Mouse (Mus musculus) forebrain, embryonic 16.5 days (tissue): ENCODE measurements around the gene Nr5a1. TPM values are rescaled to one million over a fixed set of nuclear protein-coding genes. Genes with fewer than 3 reads are reported as not detected.

Experiments
- ATAC-seq: fragments of 200-750 bp; cut with Nextera tagmentation; 2 replicates; pipeline ENCODE4 v1.8.0; 2017; ENCODE audit warnings: mild to moderate bottlenecking, moderate library complexity
- H3K27ac ChIP-seq: fragments of 300-500 bp; sonication (generic); 2 replicates; pipeline ENCODE4 v1.5.1; 2014; ENCODE audit warnings: low read length, control low read depth
- H3K27me3 ChIP-seq: fragments of 300-500 bp; sonication (generic); replicated peaks from 2 replicates; pipeline ENCODE4 v1.6.1; 2014; ENCODE audit warnings: low read length; ENCODE audit not compliant: control insufficient read depth, insufficient read depth
- H3K36me3 ChIP-seq: fragments of 300-500 bp; sonication (generic); 2 replicates; pipeline ENCODE4 v1.6.1; 2014; ENCODE audit not compliant: control insufficient read depth, insufficient read depth
- H3K4me1 ChIP-seq: fragments of 300-500 bp; sonication (generic); replicated peaks from 2 replicates; pipeline ENCODE4 v1.6.1; 2014; ENCODE audit warnings: low read length; ENCODE audit not compliant: control insufficient read depth, insufficient read depth
- H3K4me2 ChIP-seq: fragments of 300-500 bp; sonication (generic); 2 replicates; pipeline ENCODE4 v1.6.1; 2014; ENCODE audit warnings: mild to moderate bottlenecking, low read length, control low read depth
- H3K4me3 ChIP-seq: fragments of 300-500 bp; sonication (generic); replicated peaks from 2 replicates; pipeline ENCODE4 v1.5.1; 2014; ENCODE audit warnings: mild to moderate bottlenecking, low read length, control low read depth
- H3K9ac ChIP-seq: fragments of 300-500 bp; sonication (generic); replicated peaks from 2 replicates; pipeline ENCODE4 v1.6.1; 2014; ENCODE audit warnings: low read depth, low read length, control low read depth
- H3K9me3 ChIP-seq: fragments of 300-500 bp; sonication (generic); 2 replicates; pipeline ENCODE4 v1.6.1; 2016; ENCODE audit warnings: low read length; ENCODE audit not compliant: control insufficient read depth
- WGBS: fragments of 180-500 bp; shearing (Covaris S2); extraction: QIAGEN DNeasy Blood & Tissue Kit; methylation state at CpG from one replicate; pipeline ENCODE4 v1.1.7; 2014; 5-methylcytosine and 5-hydroxymethylcytosine counted together
- polyA plus RNA-seq: library from polyadenylated mRNA; unstranded; fragments of >200 nt; fragmentation: Nextera tagmentation; extraction: Ambion mirVana; gene quantifications from 2 replicates; pipeline ENCODE4 v1.2.1, GENCODE M21; 2015

The Nr5a1 gene
- polyA plus RNA-seq, 1 experiment from 2014 or later, result 0.84 TPM

DNA sequence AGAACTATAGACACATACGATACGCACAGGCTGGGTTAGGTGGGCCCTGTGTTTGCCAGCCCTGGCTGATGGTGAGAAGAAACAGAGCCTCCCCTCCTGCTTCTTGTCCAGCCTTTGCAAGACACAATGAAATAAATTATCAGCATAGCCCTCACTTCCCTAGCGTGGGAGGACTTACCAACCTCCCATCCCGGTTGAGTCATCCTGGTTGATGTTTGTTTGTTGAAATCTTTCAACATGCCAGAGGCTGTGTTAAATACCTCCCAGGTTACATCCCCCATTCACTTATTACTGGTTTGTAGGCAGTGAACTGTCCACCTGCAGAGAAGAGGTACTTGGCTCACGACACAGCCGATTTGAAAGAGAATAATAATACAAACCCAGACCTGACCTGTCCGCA is 66.7 kb downstream of the Nr5a1 start:
- 74% methylated on average over 7 of the region's 7 CpGs for WGBS
- ATAC-seq, result no peak
- peaks cover 18% of the 10 kb centered on the region for H3K4me1 ChIP-seq
- no peak overlapping the region for H3K9ac ChIP-seq
- H3K9me3 ChIP-seq, result no peaks in the 10 kb centered on the region
- H3K27ac ChIP-seq, result peak overlapping the region; percentile 30; the same call in 1 of the 2 replicates
- no peak overlapping the region for H3K4me3 ChIP-seq
- H3K27me3 ChIP-seq, result no peaks in the 10 kb centered on the region
- peak overlapping the region; percentile 22; the same call in 1 of the 2 replicates for H3K4me2 ChIP-seq
- H3K36me3 ChIP-seq, result no peaks in the 10 kb centered on the region

DNA sequence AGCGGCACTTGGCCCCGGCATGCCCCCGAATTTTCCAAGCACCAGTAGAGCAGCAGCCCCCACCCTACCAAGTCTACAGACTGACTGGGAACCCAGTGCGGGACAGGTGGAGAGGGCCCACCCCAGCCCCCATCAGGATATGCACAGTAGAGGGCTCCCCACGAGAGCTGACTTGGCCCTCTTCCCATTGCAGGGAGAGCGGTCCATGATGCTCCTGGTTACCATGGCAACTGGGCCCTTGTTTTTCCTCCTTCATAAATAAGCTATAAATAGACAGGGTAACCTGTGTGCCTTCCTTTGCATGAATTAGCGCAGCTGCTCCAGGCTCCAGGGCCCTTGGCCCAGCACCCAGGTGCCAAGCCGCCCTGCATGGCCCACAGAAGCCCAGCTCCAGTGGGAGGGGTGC is 67.1 kb downstream of the Nr5a1 start:
- Histone ChIP-seq H3K36me3 (no peaks in the 10 kb centered on the region), H3K27ac (peak overlapping the region; percentile 30; the same call in 1 of the 2 replicates), H3K9me3 (no peaks in the 10 kb centered on the region), H3K27me3 (no peaks in the 10 kb centered on the region), H3K9ac (no peak overlapping the region), H3K4me2 (peak overlapping the region; percentile 22), H3K4me1 (peaks cover 21% of the 10 kb centered on the region), H3K4me3 (no peak overlapping the region)
- 39% methylated on average over 8 of the region's 8 CpGs for WGBS
- ATAC-seq, result peak; percentile 51

DNA sequence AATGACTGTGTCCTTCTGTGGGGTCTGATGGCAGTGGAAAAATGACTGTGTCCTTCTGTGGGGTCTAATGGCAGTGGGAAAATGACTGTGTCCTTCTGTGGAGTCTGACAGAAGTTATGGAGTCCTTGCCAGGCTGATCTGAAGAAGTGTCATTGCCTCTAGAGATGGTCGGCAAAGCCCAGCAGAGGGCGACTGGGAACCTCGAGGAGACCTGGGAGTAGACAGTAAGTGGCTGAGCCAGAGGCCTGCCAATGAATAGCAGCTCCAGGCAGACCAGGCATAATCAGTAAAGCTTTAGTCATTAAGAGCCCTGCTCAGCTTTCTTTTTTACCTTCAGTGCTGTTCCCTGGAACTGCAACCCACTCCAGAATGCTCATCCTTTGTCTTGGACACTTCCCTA is 68.4 kb downstream of the Nr5a1 start:
- Histone ChIP-seq H3K4me1 (peaks cover 21% of the 10 kb centered on the region), H3K27me3 (no peaks in the 10 kb centered on the region), H3K4me2 (no peak overlapping the region), H3K9ac (no peak overlapping the region), H3K36me3 (peaks cover 5% of the 10 kb centered on the region; the same call in 1 of the 2 replicates), H3K27ac (no peak overlapping the region), H3K9me3 (no peaks in the 10 kb centered on the region), H3K4me3 (no peak overlapping the region)
- WGBS, result 0% methylated on average over 3 of the region's 3 CpGs
- peak; percentile 54 for ATAC-seq

DNA sequence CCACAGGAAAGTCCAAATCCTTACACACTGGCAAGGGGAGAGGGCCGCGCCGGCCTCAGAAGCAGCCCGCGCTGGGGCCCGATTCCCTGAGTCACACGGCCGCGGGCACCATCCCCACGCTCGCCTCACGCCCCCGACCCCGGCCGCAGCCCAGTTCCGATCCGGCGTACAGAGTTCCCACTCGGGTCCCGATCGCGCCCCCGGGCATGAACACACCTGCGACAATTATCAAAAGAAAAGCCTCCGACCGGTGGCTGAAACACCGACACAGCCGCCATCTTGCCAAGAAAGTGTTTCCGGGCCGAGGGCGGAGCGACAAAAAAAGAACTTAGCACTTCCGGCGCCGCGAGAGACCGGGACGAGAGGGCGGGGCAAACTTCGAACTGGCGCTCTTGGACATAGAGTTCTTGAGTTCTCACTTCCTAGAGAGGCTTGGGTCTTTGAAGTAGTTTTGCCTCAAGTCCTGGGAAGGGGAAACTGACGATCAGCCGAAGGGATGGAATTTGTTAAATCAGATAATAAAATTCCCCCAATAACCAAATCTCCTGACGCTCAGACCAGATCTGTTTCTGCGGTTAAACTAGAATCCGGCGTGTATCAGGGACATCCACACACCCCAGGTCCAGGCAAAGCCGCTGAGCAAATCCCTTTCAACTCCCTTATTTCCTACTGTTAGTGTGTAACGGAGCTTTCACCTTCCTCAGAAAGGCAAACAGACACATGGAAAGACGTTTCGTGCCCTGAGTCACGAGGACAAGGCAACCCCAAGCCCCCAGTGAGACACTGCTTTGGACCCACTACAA is 70.5 kb downstream of the Nr5a1 start, which contains the start of gene Psmb7:
TSS of gene Psmb7 (minus strand) at position 463 of the 803 bp plus-strand sequence.
- H3K27me3 ChIP-seq, result no peaks in the 10 kb centered on the region
- WGBS, result 2% methylated on average over 52 of the region's 52 CpGs
- ATAC-seq, result peak; percentile 84

More for the DNA sequence above, 70.5 kb downstream of the Nr5a1 start, which contains the start of gene Psmb7:
- H3K4me2 ChIP-seq, result peak within 1 kb of the TSS; percentile 97
- peak within 1 kb of the TSS; percentile 45 for H3K27ac ChIP-seq
- peaks cover 19% of the 10 kb centered on the region; the same call in 1 of the 2 replicates for H3K36me3 ChIP-seq
- peaks cover 21% of the 10 kb centered on the region for H3K4me1 ChIP-seq
- peak within 1 kb of the TSS; percentile 77 for H3K9ac ChIP-seq
- H3K4me3 ChIP-seq, result peak within 1 kb of the TSS; percentile 77
- H3K9me3 ChIP-seq, result no peaks in the 10 kb centered on the region

Other genes starting within 250 kb of the Nr5a1 start
- gene Nek6, start 202.9 kb downstream of the Nr5a1 start, polyA plus RNA-seq, result 87.6 and 105 TPM in 2 replicates
- gene Psmb7, start 70.5 kb downstream of the Nr5a1 start, polyA plus RNA-seq, result 289 and 291 TPM in 2 replicates
- 1.1 and 1.5 TPM in 2 replicates for gene Nr6a1, start 213.1 kb upstream of the Nr5a1 start, polyA plus RNA-seq
- 2.6 and 3.0 TPM in 2 replicates for gene Olfml2a, start 217.4 kb upstream of the Nr5a1 start, polyA plus RNA-seq